ENCODE assay signal across 1 mouse cellular context in the genomic region with DNA sequence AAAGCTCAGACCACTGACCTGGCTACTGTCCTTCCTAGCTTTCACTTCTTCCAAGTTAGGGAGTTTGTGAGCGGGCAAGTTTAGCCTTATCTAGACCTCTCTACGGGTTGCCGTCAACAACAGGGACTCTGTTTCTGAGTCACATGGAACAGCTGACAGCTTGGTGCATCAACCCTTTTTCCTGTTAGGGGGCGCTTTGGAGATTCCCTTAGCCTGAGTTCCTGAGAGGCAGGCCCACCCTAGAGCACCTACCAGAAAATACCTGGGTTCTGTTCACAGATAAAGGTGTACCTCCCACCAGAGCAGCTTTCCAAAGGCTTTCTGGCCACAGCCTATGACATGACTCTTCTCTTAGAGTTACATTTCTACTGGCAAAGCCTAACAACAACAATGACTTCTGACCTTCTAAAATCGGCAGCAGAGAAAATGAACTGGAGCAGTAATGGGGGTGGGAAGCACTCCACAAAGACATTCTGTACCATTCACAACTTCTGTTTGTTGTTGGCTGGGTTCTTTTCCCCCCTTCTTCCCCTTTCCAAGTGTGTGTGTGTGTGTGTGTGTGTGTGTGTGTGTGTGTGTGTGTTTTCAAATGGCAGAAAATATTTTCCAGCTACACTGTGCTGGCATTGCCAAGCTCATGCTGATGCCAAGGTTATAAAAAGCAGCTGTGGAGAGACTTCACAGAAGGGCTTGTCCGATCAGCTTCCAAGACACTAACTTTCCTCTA.
TF ChIP-seq lines count a peak whose summit lies in the region.

No protein-coding gene starts in this region.

TF ChIP-seq in CH12.LX, 34 proteins besides CTCF, POLR2A, EP300 and RAD21 (continued from another document):
- TF ChIP-seq KAT2A (IDR thresholded peaks at IDR 0.05; ENCODE audit: insufficient replicate concordance, low read length): no peak
- no peak for TF ChIP-seq TBP (conservative IDR thresholded peaks at IDR 0.05; ENCODE audit: low read depth, low read length)
- peak; percentile 49; the same call in 1 of the 2 replicates for TF ChIP-seq IRF4 (IDR thresholded peaks at IDR 0.05; ENCODE audit: low read depth, low read length)
- TF ChIP-seq NRF1 (IDR thresholded peaks at IDR 0.05; ENCODE audit: low read depth, low read length): no peak
- no peak for TF ChIP-seq POLR2AphosphoS2 (IDR thresholded peaks at IDR 0.05; ENCODE audit: low read depth, low read length)
